Mouse (Mus musculus) lung, postnatal 25 days (tissue): ENCODE measurements around the gene 1700012B07Rik.

Experiments used
- DNase-seq: peaks from one replicate; pipeline ENCODE4 v3.0.0; 2022; ENCODE audit warnings: low spot score

1700012B07Rik gene

DNA sequence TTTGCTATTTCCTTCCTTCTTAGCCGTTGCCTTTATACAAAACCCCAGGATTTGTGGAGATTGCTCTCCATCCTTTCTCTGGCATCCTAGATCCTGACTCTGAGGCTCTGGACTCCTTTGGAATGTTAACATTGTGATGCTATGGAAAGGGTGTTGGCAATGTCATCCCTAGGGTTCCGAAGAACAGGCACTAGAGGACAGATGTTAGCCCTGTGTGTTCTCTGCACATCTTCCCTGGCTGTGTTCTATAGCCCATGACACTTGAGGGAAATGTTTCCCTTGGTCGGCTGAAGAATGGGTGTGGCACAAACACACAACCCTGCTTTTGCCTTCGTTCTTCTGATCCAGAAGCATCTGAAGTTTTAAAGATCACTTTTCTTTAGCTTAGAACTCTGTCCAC, at the start of gene 1700012B07Rik:
Gene 1700012B07Rik (minus strand): TSS at position 101 of the 400 bp plus-strand sequence.
- no peak for DNase-seq

DNA sequence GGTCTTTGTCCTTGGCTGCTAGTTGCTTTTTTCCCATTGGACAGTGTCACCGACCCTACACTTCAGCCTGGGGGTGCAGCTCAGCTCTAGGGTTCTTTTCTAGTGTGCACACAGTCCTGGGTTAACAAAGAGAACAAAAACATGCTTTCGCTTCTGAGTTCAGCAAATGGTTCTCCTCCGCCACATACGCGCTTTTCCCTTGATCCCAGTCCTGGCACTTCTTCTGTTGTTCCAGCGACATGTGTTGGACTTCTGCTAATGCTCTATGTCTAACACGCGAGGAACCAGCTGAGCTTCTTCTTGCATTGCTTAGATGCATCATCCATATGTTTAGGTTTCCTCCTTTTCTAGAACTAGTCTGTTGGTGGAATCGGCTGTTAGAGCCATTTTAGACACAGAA, 48.9 kb upstream of the 1700012B07Rik start:
- no peak for DNase-seq

- DNase-seq = no peak
These were observed 48.0 kb upstream of the 1700012B07Rik start for GRCm38 (mm10) chr11:109875834-109876233.

- DNase-seq = no peak
These were observed 47.6 kb upstream of the 1700012B07Rik start for GRCm38 (mm10) chr11:109875525-109875802.

- DNase-seq = no peak
These were observed 47.0 kb upstream of the 1700012B07Rik start for GRCm38 (mm10) chr11:109874651-109875524.

GRCm38 (mm10) chr11:109873852-109874610, 46.2 kb upstream of the 1700012B07Rik start:
- DNase-seq = peak; percentile 54

GRCm38 (mm10) chr11:109873161-109873775, 45.4 kb upstream of the 1700012B07Rik start:
- no peak for DNase-seq

- DNase-seq = no peak
These were observed 44.8 kb upstream of the 1700012B07Rik start for GRCm38 (mm10) chr11:109872674-109873073.

GRCm38 (mm10) chr11:109872056-109872455, 44.2 kb upstream of the 1700012B07Rik start:
- no peak for DNase-seq

GRCm38 (mm10) chr11:109867861-109868260, 40.0 kb upstream of the 1700012B07Rik start:
- no peak for DNase-seq

DNA sequence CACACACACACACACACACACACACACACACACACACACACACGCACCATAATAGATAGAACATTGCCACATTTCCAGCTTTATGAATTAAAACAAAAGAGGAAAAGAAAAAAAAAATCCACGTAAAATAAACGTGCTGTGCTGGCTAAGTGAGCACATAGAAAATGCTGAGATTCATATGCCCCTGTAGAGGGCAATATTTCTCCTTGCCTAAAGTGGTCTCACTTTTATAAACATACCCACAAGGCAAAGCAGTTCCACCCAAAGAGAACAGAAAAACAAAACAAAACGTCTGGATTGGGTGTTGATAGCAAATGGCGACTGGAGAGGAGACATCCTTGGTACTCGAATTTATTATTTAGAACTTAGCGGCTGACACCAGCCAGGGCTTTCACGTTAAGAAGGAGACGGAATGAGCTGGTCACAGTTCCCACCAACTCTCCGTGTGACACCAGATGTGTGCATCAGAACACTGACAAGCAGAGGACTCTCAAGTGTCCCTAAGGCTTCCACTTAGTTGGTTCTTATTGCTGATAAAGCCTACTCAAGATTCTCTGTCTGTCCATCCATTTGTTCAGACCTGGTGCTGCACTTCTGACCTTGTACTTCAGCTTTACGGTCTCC, 38.8 kb upstream of the 1700012B07Rik start:
- DNase-seq = no peak

GRCm38 (mm10) chr11:109865526-109865925, 37.7 kb upstream of the 1700012B07Rik start:
- DNase-seq = no peak

GRCm38 (mm10) chr11:109863951-109864350, 36.1 kb upstream of the 1700012B07Rik start:
- DNase-seq = no peak

DNA sequence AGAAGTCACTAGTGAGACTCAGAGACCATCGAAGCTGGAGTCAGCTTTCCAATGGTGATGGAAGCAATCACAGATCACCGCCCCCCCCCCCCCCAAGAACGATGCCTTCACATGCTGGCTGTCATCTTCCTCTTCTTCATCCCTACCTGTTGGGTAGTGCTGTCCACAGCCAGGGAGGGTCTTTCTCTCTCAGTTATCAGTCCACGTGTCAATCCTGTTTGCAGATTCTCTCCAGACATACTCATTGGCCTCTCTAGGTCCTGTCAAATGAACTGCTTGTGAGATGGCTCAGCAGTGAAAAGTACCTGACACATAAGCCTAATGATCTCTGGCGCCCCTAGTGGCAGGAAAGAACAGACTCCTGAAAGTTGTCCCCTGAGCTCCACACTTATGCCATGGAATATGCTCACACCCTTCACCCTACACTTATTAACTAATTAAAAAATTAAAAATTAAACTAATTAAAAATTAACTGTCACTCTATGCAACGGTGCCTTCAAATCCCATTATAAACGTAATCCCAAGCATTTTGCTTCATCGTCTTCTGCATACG, 35.4 kb upstream of the 1700012B07Rik start:
- DNase-seq = peak; percentile 51

DNA sequence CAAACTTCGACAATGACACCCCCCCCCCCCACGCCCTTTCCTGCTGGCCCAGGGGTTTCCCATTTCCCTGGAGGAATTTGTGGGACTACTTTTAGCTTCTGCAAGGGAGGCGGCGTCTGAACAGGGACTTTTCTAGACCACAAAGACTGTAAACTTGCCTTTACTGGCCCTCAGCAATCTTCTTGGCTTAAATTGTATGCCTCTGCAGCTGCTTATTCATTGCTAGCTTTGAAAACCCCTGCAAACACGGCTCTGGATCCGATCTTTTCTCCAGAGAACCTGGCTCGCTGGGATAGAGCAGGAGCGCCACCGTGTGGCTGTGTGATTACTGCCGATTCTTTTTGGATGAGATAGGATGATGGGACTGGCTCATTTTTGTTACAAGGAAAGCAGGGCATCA, 32.7 kb upstream of the 1700012B07Rik start:
- peak; percentile 85 for DNase-seq

DNA sequence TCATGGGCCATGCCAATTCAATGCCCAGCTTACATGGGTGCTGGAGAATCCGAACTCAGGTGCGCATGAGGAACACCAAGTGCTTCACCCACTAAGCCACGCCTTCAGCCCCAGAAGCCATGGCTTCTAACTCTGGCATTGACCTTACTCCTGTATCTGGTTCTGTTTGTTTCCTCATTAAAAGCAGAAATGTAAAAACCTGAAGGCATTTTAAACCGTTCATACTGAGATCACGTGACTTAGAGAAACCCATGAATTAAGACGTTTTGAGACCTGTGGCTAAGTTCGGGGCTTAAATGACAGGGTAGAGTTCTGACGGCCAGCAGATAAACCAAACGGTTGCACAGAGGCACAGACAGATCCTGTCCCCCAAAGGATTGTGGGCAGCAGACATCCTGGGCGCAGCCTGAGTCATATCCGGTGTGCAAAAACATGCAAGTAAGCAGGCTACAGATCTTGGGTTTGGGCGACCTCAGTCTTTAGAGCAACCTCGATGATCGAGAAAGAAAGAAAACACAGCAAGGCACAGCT, 32.2 kb upstream of the 1700012B07Rik start:
- DNase-seq = peak; percentile 37

GRCm38 (mm10) chr11:109859441-109859840, 31.6 kb upstream of the 1700012B07Rik start:
- no peak for DNase-seq

DNA sequence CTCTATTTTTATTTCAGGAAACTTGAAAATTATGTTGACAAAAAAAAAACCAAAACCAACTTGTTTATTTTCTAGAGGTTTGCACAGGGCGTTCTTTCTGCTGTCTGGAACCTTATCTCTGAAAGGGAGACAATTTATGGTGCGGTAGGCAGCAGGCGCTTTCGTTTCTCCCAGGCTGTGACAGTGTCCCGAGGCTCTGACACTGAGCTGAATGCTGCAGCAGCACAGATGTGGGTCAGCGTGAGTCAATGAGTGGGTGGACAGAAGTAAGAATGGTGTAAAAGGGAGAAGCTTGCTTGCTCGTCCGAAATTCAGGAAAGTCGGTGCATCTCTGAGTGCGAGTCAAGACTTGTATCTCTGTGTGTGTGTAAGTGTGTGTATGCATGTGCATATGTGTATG, 29.2 kb upstream of the 1700012B07Rik start:
- no peak for DNase-seq

DNA sequence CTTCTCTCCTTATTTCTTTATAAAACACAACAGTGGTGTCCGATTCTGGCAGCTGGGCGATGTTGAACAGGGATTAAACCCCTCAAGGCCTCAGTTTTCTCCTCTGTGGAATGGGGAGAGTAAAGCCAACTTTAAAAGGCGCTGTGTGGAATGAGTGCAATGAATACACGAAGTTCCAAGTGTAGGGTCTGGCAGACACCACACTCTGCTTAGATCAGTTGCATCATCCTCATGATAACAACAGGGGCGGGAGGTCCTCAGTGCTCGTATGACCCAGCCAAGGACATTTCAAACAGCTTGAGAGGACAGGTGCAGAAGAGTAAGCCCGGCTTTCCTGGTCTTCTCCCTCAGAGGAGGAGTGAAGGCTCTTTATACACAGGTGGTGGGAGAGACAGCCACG, 26.2 kb upstream of the 1700012B07Rik start:
- DNase-seq = no peak

GRCm38 (mm10) chr11:109853228-109853966, 25.6 kb upstream of the 1700012B07Rik start:
- no peak for DNase-seq

DNA sequence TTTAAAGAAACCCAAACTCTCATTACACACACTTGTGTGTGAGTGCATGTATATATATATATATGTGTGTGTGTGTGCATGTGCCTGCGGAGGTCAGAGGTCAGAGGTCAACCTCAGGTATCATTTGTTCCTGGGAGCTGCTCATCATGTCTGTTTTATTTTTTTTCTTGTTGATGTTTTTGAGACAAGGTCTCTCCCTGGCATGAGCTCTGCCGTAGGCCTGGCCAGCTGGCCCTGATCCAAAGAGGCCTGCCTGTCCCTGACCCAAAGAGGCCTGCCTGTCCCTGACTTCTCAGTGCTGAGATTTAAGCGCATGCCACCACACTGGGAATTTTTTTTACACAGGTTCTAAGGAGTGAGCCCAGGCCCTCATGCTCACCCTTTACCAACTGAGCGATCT, 24.1 kb upstream of the 1700012B07Rik start:
- no peak for DNase-seq
